Mouse (Mus musculus) MN1 (cell line): Measurements from ENCODE around the gene 4930467E23Rik.
A peak's percentile ranks its signal among the peaks of the same experiment; 100 is the strongest.
"Not testable (repeated sequence)": the region's sequence is repeated elsewhere in the genome, so short reads cannot be mapped to it uniquely, and the experiment has no call there.

Experiments
- DNase-seq: peaks from one replicate; pipeline ENCODE4 v3.0.0-alpha.2; 2016; ENCODE audit warnings: low spot score

The 4930467E23Rik gene

DNA sequence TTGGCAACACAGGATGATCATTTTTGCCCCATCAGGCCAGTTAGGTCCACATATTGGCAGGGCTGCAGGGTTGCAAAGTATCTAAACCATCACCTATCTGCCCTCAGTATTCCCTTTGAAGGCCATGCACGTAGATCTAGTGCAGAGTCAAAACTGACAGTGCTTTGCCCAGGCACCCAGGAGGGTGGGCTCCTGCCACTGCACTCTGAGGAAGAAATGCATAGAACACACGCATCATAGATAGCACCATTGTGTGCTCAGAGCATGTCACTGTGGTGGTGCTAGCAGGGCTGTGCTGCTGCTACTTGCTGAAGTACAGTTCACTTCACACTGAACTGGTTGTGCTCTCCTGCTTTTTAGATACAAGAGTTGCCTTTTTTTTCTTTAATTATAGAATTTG lies at the start of gene 4930467E23Rik:
Gene 4930467E23Rik (plus strand): TSS at position 301 of the 400 bp plus-strand sequence.
- DNase-seq, result not testable (repeated sequence)

DNA sequence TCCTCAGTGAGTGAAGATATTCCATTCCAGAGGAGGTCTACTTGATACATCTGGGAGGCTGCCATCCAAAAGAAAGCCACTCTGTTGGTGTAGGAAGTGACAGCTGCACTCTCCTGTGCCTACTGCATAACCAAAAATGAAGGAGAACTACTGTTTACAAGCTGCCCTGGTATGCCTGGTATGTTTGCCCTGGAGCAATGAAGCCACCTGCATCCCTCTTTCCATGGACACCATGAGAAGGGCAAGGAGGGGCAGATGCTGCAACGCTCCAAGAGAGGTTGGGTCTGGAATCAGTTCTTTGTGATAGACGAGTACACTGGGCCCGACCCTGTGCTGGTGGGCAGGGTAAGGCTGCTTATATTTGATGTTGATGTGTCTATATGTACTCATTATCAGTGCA lies 47.1 kb upstream of the 4930467E23Rik start:
- DNase-seq, result not testable (repeated sequence)

DNA sequence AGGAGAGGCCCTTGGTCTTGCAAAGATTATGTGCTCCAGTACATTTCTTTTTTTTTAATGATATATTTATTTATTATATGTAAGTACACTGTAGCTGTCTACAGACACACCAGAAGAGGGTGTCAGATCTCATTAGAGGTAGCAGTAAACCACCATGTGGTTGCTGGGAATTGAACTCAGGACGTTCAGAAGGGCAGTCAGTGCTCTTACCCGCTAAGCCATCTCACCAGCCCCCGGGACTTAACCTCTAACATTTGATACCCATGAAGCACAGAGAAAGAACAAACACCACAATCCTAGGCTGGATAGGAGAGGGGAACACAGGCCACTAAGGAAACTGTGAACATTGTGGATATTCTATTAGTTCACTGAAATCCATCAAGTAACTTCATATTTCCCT lies 43.9 kb upstream of the 4930467E23Rik start:
- not testable (repeated sequence) for DNase-seq

DNA sequence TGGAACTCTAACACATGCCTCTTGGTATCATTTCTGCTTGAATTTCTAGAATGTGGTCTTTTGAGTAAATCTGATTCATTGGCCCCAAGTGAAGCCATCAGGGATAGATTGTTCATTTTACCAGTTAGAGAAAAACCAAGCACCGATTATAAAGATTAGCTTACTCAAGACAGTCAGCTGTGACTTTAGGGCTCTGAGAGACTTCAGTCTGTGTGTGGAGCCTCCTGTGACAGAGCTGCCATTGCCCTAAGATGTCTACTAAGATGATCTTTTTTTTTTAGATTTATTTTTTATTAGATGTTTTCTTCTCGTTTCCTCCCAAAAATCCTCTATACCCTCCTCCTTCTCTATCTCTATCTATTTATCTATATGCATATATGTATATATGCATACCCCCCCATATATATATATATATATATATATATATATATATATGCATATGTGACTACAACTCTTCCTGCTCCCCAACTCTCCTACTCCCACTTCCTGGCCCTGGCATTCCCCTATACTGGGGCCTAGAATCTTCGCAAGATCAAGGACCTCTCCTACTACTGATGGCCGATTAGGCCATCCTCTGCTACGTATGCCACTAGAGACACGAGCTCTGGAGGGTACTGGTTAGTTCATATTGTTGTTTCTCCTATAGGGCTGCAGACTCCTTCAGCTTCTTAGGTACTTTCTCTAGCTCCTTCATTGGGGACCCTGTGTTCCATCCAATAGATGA lies 40.4 kb upstream of the 4930467E23Rik start:
- not testable (repeated sequence) for DNase-seq

DNA sequence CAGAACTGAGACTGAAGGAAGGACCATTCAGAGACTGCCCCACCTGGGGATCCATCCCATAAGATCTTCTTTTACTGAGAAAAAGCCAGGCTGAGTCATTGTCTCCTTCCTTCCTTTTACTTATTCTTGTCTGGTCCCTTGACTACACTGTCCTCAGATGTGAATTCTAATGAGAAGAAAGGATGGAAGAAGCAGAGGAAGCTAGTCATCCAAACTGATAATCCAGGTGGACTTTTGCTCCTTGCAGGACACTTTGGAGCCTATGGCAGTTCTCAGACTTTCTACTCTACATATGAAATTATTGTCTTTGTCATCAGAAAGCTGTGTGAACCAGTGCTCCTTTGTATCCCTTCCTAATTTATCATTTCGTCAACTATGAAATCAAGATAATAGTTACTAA lies 39.6 kb upstream of the 4930467E23Rik start:
- DNase-seq, result not testable (repeated sequence)

DNA sequence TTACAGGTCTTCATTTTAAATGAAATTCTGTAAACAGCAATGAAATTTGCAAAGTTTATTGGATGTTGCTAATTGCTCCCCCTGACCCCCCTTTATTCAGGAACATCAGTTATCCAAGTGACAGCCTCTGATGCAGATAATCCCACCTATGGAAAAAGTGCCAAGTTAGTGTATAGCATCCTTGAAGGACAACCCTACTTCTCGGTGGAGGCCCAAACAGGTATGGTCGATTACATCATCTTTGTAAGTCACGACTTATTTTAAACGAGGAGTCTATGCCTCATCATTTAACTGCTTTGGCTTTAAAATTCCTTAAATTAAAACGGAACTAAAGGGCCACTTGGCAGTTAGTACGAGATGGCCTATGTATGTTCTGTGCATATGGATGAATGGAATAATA lies 38.0 kb upstream of the 4930467E23Rik start:
- not testable (repeated sequence) for DNase-seq

DNA sequence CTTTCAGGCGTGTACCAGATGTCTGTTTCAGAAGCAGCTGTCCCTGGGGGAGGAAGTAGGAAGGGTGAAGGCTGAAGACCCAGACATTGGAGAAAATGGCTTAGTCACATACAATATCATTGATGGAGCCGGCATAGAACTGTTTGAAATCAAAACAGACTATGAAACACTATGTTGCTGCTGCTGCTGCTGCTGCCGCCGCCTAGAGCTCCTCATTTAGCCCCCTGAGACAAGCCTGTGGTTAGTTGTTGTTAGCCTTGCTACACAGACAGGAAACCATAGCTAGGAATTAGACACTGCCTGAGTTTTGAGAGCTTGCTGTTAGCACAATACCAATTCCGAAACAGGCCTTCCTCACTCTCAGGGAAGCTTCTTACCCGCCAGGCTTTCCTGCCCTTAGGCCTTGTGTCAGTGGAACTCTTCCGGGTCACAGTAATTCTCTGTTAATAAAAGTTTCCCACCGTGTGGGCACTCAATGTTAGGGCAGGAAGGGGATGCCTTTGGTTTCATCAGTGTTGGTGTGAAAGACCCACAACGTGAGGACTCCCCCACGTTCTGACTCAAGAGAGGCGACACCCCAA lies 31.8 kb upstream of the 4930467E23Rik start:
- peak; percentile 18 for DNase-seq

DNA sequence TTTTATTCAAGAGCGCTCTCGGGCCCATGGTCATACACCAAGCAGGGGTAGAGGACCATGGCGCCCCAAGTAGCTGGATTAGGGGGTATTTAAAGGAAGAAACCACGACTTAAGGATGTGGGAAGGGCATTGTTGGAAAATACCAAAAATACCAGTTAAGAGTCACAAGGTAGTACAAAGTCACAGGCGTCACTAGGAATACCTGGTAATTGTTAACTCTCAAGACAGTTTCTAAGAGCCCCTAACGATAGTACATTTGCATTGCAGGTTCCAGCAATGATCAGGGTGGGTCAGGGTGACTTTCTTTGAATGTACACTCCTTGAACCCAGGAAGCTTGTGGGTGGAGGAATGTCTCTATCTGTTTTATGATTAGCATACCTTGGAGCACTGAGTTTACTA lies 31.3 kb upstream of the 4930467E23Rik start:
- DNase-seq, result not testable (repeated sequence)

DNA sequence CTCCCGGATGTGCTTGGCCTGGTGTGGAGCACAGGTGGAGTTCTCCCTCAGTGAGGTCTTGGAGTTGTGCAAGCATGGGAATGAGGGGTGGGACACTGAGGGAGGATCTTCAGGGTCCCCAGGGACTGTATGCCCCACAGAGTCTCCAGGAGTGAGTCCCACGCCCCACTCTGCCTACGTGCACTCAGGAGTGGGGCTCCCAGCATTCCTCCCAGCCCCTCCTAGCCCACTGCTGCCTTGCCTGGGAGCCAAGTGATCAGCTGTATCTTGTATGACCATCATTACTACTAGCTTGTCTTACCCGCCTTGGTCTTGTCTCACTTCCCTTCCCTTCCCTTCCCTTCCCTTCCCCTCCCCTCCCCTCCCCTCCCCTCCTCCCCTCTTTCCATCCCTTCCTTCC lies 30.7 kb upstream of the 4930467E23Rik start:
- peak; percentile 21 for DNase-seq

DNA sequence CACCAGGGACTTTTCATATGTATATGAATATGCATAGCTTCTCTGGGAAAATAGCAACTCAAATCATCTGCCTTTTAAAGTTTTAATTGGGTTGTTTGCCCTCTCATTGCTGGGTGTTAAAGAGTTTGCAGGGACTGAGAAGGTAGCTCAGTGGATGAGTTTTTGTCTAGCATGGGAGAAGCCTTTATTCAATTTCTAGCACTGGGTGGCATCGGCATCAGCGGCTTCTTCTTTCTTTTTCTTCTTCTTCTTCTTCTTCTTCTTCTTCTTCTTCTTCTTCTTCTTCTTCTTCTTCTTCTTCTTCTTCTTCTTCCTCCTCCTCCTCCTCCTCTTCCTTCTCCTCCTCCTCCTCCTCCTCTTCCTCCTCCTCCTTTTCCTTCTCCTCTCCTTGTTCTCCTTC lies 28.1 kb upstream of the 4930467E23Rik start:
- DNase-seq, result peak; percentile 28

DNA sequence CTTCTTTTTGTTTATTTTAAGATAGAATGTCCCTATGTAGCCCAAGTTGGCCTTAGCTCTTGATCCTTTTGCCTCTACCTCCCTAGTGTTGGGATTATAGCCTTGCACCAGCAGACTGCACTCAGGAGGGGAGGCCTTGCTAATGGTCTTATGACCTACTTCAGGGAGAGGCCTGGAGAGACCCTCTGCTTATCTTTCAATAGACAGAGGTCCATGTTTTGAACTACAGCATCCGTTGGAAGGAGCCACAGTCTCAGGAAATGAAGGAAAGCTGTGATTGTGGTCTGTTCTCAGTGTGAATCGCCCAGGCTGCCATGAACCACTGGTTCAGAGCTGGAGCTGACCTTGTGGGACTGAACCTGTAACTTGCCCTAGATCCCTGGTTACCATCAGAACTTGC lies 27.1 kb upstream of the 4930467E23Rik start:
- DNase-seq, result peak; percentile 17

DNA sequence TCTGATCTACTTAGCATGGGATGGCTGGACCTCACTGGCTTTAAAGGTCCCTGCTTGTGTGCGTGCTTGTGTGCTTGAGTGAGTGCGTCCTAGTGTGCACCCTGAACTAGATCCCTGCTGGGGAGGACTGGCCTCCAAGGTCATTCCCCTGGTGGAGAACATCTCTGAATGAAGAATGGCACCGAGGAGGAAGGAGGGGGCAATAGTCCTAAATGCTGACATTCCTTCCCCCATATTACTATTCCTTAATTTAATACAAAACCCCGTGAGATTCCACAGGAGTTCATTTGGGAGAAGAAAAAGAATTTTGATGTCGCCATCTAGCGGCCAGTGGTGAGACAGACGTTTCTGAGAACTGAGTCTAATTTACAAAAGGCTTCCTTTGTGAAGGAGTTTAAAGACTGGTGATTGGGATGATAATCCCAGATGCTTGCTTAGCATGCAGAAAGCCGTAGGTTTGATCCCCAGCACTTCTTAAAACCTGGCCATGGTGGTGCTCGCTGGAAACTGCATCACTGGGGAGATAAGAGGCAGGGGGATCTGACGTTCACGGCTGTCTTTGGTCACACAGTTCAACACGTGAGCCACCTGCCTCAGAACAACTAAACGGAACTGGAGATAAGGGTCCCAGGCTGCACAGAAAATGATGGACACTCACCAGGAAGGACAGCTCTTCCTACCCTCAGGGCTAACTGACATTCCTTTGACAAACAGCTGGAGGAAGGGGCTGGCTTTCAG lies 26.2 kb upstream of the 4930467E23Rik start:
- peak; percentile 95 for DNase-seq

DNA sequence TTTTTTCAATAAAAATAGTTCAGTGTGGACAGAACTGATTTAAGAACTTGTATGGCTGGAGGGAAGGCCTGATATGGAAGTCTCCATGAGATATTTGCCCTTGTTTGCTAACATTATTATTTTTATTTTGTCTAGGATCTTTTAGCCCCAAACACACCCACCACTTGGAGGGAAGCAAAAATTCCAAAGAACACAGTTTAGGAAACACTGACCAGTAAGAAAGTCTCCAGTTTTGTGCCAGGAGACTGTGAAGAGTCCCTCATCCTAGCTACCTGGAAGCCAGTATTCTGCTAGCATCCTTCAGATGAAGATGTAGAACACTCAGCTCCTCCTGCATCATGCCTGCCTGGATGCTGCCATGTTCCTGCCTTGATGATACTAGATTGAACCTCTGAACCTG lies 25.5 kb upstream of the 4930467E23Rik start:
- DNase-seq, result not testable (repeated sequence)

DNA sequence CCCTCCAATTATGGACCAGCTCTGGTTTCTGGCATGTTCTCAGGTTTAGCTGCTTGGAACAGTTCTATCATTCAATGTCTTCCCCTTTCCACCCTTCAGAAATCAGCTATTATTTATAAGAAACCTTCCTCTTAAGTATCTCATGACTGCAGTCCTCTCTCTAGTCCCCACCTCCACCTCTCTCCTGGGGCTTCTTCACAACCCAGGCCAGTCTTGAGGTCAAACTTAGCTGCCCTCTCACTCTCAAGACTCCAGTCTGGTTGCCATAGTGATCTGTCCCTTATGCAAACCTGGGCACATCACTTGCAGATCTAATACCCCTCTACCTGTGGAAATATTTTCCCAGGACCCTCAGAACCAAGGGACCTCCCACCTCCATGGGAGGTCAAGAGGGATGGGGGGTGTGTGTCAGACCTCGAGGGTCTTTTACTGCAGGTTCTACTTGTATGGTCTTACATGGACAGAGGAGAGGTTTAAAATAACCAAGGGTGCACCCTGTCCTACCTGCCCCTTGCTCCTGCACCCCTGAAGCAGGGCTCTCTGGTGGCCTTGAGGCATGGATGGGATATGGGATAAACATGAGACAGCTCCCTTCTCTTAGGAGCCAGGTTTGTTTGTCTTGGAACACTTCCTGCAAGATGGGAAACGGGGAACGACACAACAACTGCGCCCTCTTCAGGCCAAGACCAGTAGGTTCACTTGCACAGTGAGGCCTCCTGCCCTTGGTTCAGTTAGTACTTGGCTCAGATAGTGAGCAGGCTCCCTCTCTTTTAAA lies 24.7 kb upstream of the 4930467E23Rik start:
- DNase-seq, result not testable (repeated sequence)

DNA sequence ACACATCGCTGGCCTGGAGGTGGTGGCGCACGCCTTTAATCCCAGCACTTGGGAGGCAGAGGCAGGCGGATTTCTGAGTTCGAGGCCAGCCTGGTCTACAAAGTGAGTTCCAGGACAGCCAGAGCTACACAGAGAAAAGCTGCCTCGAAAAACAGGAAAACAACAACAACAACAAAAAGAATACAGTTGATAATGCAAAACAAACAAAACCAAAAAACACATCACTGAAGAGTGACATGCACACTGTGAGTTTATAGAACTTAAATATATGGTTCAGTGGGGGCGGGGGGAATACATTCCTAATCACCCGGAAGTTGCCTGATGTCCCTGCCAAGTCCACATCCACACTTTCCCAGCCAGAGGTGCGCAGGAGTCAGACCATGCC lies 24.2 kb upstream of the 4930467E23Rik start:
- DNase-seq, result peak; percentile 24

DNA sequence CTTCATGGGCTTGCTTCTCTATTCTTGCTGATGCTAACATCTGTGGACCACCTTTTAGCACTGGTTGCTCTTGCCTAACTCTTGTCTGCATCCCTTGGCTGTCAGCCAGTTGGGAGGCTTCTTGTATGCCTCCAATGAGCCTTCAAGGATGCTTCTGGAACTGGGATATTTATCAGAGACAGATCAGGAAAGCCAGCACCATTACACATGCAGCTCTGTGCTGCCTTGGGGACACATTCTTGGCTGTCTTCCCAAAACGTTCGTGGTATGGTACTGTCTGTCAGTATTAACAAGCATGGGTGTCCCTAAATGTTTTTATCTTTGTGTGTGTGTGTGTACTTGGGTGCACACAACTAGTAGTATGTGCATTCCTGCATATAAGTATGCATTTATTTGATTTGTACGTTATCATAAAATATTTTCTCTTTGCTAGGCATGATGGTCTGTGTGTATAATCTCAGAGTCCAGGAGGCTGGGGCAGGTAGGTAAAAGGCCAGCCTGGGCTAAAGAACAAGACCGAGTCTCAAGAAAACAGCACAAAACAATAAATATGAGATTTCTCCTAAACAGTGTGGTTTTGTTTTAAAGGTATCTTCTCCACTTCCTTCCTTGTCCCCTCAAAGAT lies 23.2 kb upstream of the 4930467E23Rik start:
- not testable (repeated sequence) for DNase-seq

DNA sequence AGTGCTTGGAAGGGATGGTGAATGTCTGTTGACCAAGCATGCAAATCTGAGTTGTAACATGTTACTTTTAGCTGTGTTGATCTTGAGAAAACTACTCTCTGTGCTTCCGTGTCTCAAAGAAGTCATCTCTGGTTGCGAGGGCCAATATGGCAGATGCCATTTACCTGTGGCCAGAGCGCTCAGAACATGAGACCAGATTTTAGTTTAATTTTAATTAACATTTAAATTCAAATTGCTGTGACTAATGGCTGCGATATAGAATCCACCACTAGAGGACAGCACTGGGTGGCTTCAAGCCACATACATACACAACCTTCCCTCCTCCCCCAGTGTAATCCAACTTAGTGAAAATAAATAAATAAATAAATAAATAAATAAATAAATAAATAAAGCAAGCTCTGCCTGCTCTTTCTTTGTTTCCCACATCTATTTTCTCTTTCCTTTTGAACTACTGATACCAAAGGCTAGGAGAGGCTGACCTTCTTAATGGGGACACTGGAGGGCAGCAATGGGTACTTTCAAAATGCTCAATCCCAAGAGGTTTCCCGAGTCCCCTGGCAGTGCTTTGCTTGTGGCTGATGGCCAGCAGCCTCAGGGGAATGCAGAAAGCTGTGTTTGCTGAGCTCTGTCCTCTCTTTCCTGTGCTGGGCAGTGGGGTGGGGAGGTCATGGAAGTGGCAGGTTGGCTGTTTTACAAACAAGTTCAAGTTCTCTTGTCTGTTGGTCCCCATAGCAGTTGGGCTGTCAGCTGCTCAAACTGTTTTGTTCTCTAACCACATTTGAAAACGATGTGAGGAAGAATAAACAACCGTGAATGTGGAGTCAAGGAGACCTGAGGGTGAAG lies 22.2 kb upstream of the 4930467E23Rik start:
- DNase-seq, result peak; percentile 81

DNA sequence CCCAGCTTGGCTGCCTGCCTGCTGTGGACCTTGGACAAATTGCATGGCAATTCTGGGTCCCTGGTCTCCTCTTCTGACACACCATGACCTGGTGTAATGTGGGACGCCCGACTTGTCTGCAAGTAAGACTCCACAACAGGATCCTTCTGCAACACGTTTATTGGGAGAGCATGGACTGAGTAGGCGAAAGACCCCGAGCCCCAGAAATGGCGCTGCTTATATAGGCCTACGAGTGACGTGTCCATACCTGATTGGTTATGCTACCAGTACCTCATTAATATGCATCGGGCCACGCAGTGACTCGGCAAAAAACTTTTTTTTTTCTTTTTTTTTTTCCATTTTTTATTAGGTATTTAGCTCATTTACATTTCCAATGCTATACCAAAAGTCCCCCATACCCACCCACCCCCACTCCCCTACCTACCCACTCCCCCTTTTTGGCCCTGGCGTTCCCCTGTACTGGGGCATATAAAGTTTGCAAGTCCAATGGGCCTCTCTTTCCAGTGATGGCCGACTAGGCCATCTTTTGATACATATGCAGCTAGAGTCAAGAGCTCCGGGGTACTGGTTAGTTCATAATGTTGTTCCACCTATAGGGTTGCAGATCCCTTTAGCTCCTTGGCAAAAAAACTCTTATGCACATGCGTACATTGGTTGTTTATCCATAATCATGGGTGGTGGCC lies 21.5 kb upstream of the 4930467E23Rik start:
- not testable (repeated sequence) for DNase-seq

DNA sequence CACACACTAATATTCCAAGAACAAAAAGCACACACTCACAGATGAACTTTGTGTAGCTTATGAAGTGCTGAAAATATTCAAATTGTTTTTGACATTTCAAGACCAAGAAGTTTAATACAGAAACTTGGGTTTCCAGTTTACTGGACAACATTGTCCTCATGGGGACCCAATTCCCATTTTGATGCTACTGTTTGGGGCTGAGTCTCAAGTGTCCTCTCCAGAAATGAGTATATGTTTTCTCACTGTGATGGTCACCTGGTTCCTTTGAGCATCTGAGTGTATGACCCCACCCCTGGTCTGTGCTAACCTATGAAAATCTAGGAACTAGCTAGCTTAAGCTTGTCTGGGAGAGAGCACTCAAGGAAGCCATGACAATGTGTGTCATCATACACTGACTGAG lies 20.4 kb upstream of the 4930467E23Rik start:
- not testable (repeated sequence) for DNase-seq

DNA sequence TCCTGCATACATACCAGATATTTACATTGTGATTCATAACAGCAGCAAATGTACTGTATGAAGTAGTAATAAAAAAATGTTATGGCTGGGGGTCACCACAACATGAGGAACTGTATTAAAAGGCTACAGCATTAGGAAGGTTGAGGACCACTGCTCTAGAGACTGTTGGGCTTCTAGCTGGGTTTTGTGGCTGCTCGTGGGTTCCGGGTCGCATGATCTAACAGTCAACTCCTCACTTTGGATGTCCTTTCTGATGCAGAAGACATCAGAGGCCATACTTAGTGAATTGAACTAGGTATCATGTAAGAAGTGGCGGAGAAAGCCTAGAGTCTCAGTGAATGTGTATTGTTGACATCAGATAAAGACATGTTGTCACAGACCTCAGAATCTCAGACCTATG lies 19.9 kb upstream of the 4930467E23Rik start:
- DNase-seq, result not testable (repeated sequence)
